Mouse (Mus musculus): Measurements from ENCODE around the gene Ttn. TPM values are rescaled to one million over a fixed set of nuclear protein-coding genes. Genes with fewer than 3 reads are reported as not detected.

The Ttn gene
- polyA plus RNA-seq, 1 experiment from 2014 or later, result 23.1 TPM

DNA sequence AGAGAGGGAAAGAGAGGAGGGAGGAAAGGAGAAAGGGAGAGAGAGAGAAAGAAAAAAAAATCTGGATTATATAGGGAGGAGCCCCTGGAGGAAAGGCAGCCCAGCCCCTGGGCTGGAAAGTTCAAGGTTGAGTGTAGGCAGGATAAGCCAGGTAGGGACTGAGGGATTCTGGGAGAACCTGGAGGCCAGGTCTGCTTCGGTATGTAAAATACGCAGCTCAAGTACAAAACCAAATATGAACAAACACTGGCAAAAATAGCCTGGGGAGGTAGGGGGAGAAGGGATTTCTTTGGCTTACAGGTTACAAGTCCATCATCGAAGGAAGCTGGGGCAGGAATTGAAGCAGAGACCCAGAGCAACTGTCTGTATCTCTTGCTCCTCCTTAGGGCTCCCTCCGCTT, 5.0 kb upstream of the Ttn start:
- ATAC-seq (ENCODE audit: low read depth), result peak; percentile 66
- Histone ChIP-seq H3K4me3 (ENCODE audit: low read length) (no peak overlapping the region), H3K9me3 (ENCODE audit: control insufficient read depth, low read length) (no peaks in the 10 kb centered on the region), H3K27ac (ENCODE audit: low read length) (peak overlapping the region; percentile 31; the same call in 1 of the 2 replicates), H3K36me3 (ENCODE audit: control insufficient read depth, insufficient read depth, low read length) (no peaks in the 10 kb centered on the region), H3K27me3 (ENCODE audit: control insufficient read depth, insufficient read depth, low read depth, low read length) (no peaks in the 10 kb centered on the region), H3K4me2 (ENCODE audit: low read depth, low read length) (no peak overlapping the region), H3K9ac (ENCODE audit: low read length) (no peak overlapping the region), H3K4me1 (replicated peaks; ENCODE audit: control insufficient read depth, insufficient read depth, low read length) (no peaks in the 10 kb centered on the region)
- 73% methylated on average over 4 of the region's 4 CpGs for WGBS

GRCm38 (mm10) chr2:76984384-76984783, 2.0 kb upstream of the Ttn start:
- no peak overlapping the region for H3K4me2 ChIP-seq (ENCODE audit: low read depth, low read length)
- no peaks in the 10 kb centered on the region for H3K36me3 ChIP-seq (ENCODE audit: control insufficient read depth, insufficient read depth, low read length)
- H3K4me1 ChIP-seq (replicated peaks; ENCODE audit: control insufficient read depth, insufficient read depth, low read length), result peaks cover 4% of the 10 kb centered on the region; the same call in 1 of the 2 replicates
- H3K27ac ChIP-seq (ENCODE audit: low read length), result no peak overlapping the region
- H3K4me3 ChIP-seq (ENCODE audit: low read length), result no peak overlapping the region
- H3K9me3 ChIP-seq (ENCODE audit: control insufficient read depth, low read length), result no peaks in the 10 kb centered on the region
- H3K9ac ChIP-seq (ENCODE audit: low read length), result no peak overlapping the region
- no peak for ATAC-seq (ENCODE audit: low read depth)
- H3K27me3 ChIP-seq (ENCODE audit: control insufficient read depth, insufficient read depth, low read depth, low read length), result no peaks in the 10 kb centered on the region
- 64% methylated on average over 5 of the region's 5 CpGs for WGBS

- ATAC-seq (ENCODE audit: low read depth), result no peak
- 25% methylated on average over 5 of the region's 5 CpGs for WGBS
- Histone ChIP-seq H3K27ac (ENCODE audit: low read length) (no peak overlapping the region), H3K4me3 (ENCODE audit: low read length) (no peak overlapping the region), H3K9me3 (ENCODE audit: control insufficient read depth, low read length) (no peaks in the 10 kb centered on the region), H3K27me3 (ENCODE audit: control insufficient read depth, insufficient read depth, low read depth, low read length) (no peaks in the 10 kb centered on the region), H3K9ac (ENCODE audit: low read length) (no peak overlapping the region), H3K4me2 (ENCODE audit: low read depth, low read length) (no peak overlapping the region), H3K4me1 (replicated peaks; ENCODE audit: control insufficient read depth, insufficient read depth, low read length) (peaks cover 4% of the 10 kb centered on the region; the same call in 1 of the 2 replicates), H3K36me3 (ENCODE audit: control insufficient read depth, insufficient read depth, low read length) (no peaks in the 10 kb centered on the region)
Measured at GRCm38 (mm10) chr2:76983601-76984000, 1.3 kb upstream of the Ttn start.

GRCm38 (mm10) chr2:76981717-76982116, 630 bp downstream of the Ttn start:
- Histone ChIP-seq H3K9ac (ENCODE audit: low read length) (no peak overlapping the region), H3K4me2 (ENCODE audit: low read depth, low read length) (no peak overlapping the region), H3K9me3 (ENCODE audit: control insufficient read depth, low read length) (no peaks in the 10 kb centered on the region), H3K36me3 (ENCODE audit: control insufficient read depth, insufficient read depth, low read length) (no peaks in the 10 kb centered on the region), H3K27me3 (ENCODE audit: control insufficient read depth, insufficient read depth, low read depth, low read length) (no peaks in the 10 kb centered on the region), H3K4me3 (ENCODE audit: low read length) (no peak overlapping the region), H3K4me1 (replicated peaks; ENCODE audit: control insufficient read depth, insufficient read depth, low read length) (peaks cover 4% of the 10 kb centered on the region; the same call in 1 of the 2 replicates), H3K27ac (ENCODE audit: low read length) (no peak overlapping the region)
- WGBS, result 58% methylated on average over 5 of the region's 5 CpGs
- ATAC-seq (ENCODE audit: low read depth), result no peak

- Histone ChIP-seq H3K27ac (ENCODE audit: low read length) (no peak overlapping the region), H3K4me3 (ENCODE audit: low read length) (no peak overlapping the region), H3K9me3 (ENCODE audit: control insufficient read depth, low read length) (no peaks in the 10 kb centered on the region), H3K27me3 (ENCODE audit: control insufficient read depth, insufficient read depth, low read depth, low read length) (no peaks in the 10 kb centered on the region), H3K9ac (ENCODE audit: low read length) (no peak overlapping the region), H3K4me1 (replicated peaks; ENCODE audit: control insufficient read depth, insufficient read depth, low read length) (peaks cover 4% of the 10 kb centered on the region; the same call in 1 of the 2 replicates), H3K4me2 (ENCODE audit: low read depth, low read length) (no peak overlapping the region), H3K36me3 (ENCODE audit: control insufficient read depth, insufficient read depth, low read length) (no peaks in the 10 kb centered on the region)
- WGBS, result 52% methylated on average over 9 of the region's 9 CpGs
- no peak for ATAC-seq (ENCODE audit: low read depth)
Measured at GRCm38 (mm10) chr2:76980146-76980545, 2.2 kb downstream of the Ttn start.

- 69% methylated on average over 6 of the region's 6 CpGs for WGBS
- no peak for ATAC-seq (ENCODE audit: low read depth)
- H3K27ac ChIP-seq (ENCODE audit: low read length), result no peak overlapping the region
- H3K36me3 ChIP-seq (ENCODE audit: control insufficient read depth, insufficient read depth, low read length), result no peaks in the 10 kb centered on the region
- H3K4me2 ChIP-seq (ENCODE audit: low read depth, low read length), result no peak overlapping the region
- H3K4me3 ChIP-seq (ENCODE audit: low read length), result no peak overlapping the region
- no peak overlapping the region for H3K9ac ChIP-seq (ENCODE audit: low read length)
- peaks cover 4% of the 10 kb centered on the region; the same call in 1 of the 2 replicates for H3K4me1 ChIP-seq (replicated peaks; ENCODE audit: control insufficient read depth, insufficient read depth, low read length)
- no peaks in the 10 kb centered on the region for H3K9me3 ChIP-seq (ENCODE audit: control insufficient read depth, low read length)
- H3K27me3 ChIP-seq (ENCODE audit: control insufficient read depth, insufficient read depth, low read depth, low read length), result no peaks in the 10 kb centered on the region
Measured at GRCm38 (mm10) chr2:76977650-76978049, 4.7 kb downstream of the Ttn start.

DNA sequence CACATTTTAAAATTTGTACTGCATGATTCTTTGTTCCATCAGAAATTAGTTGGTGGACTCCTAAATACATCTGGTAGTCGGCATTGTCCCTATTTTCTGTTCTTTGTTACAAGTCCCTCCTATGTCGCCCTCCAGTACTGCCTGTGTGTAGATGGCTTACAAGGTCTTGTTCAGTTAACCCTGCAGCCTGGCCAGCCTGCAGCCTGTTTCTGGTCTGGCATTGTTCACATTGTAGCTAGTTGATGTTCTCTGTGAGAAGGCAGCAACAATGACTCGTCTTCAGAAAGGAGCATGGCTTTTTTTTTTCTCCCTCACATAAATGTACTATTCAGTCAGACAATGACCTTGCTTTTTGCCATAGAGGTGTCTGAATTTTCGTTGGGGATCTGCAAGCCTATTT, 10.3 kb downstream of the Ttn start:
- Histone ChIP-seq H3K4me2 (ENCODE audit: low read depth, low read length) (no peak overlapping the region), H3K9me3 (ENCODE audit: control insufficient read depth, low read length) (no peaks in the 10 kb centered on the region), H3K27ac (ENCODE audit: low read length) (no peak overlapping the region), H3K4me3 (ENCODE audit: low read length) (no peak overlapping the region), H3K4me1 (replicated peaks; ENCODE audit: control insufficient read depth, insufficient read depth, low read length) (no peaks in the 10 kb centered on the region), H3K9ac (ENCODE audit: low read length) (no peak overlapping the region), H3K27me3 (ENCODE audit: control insufficient read depth, insufficient read depth, low read depth, low read length) (no peaks in the 10 kb centered on the region), H3K36me3 (ENCODE audit: control insufficient read depth, insufficient read depth, low read length) (no peaks in the 10 kb centered on the region)
- 65% methylated on average over 4 of the region's 4 CpGs for WGBS
- no peak for ATAC-seq (ENCODE audit: low read depth)

DNA sequence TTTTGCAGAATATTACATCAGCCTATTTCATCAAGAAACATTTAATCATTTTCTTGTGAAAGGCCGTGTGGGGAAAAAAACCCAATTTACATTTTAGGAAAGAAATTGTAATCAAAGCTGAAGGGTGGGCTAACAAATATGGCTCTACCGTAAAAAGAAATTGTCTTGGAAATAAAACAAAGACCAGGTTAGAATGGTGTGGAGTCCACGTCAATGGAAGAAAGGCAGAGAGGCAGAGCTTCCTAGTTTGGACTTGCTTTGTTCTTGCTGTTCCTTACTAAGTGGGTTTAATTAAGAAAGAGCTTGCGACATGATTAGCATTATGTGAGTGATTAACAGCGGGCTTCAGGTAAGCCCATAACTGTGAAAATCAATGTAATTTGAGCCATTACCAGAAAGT, 11.3 kb downstream of the Ttn start:
- Histone ChIP-seq H3K27me3 (ENCODE audit: control insufficient read depth, insufficient read depth, low read depth, low read length) (no peaks in the 10 kb centered on the region), H3K27ac (ENCODE audit: low read length) (no peak overlapping the region), H3K36me3 (ENCODE audit: control insufficient read depth, insufficient read depth, low read length) (no peaks in the 10 kb centered on the region), H3K4me2 (ENCODE audit: low read depth, low read length) (no peak overlapping the region), H3K9me3 (ENCODE audit: control insufficient read depth, low read length) (no peaks in the 10 kb centered on the region), H3K4me1 (replicated peaks; ENCODE audit: control insufficient read depth, insufficient read depth, low read length) (no peaks in the 10 kb centered on the region), H3K4me3 (ENCODE audit: low read length) (no peak overlapping the region), H3K9ac (ENCODE audit: low read length) (no peak overlapping the region)
- no peak for ATAC-seq (ENCODE audit: low read depth)
- 58% methylated on average over 5 of the region's 5 CpGs for WGBS

DNA sequence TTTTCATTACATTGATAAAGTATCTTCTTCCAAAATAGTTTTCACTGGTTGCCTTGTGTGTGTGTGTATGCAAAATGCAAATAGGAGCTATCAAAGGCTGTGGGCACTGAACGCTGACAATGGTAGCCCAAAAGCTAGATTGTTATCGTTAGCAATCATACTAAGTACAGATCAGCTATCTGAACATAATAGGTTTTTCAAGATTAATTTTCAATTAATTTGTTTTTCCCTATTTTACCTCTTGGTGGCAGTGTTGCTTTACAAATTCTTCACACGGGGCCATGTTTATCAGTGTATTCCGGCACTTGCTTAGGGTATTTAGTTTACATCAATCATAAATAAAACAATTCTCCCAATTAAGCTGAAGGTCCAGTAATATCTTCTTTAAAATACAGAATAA, 11.7 kb downstream of the Ttn start:
- Histone ChIP-seq H3K4me3 (ENCODE audit: low read length) (no peak overlapping the region), H3K4me1 (replicated peaks; ENCODE audit: control insufficient read depth, insufficient read depth, low read length) (no peaks in the 10 kb centered on the region), H3K9ac (ENCODE audit: low read length) (no peak overlapping the region), H3K4me2 (ENCODE audit: low read depth, low read length) (no peak overlapping the region), H3K9me3 (ENCODE audit: control insufficient read depth, low read length) (no peaks in the 10 kb centered on the region), H3K27me3 (ENCODE audit: control insufficient read depth, insufficient read depth, low read depth, low read length) (no peaks in the 10 kb centered on the region), H3K27ac (ENCODE audit: low read length) (no peak overlapping the region), H3K36me3 (ENCODE audit: control insufficient read depth, insufficient read depth, low read length) (no peaks in the 10 kb centered on the region)
- ATAC-seq (ENCODE audit: low read depth), result no peak
- WGBS, result 12% methylated on average over 4 of the region's 4 CpGs

- 46% methylated on average over 6 of the region's 6 CpGs for WGBS
- Histone ChIP-seq H3K9me3 (ENCODE audit: control insufficient read depth, low read length) (no peaks in the 10 kb centered on the region), H3K27me3 (ENCODE audit: control insufficient read depth, insufficient read depth, low read depth, low read length) (no peaks in the 10 kb centered on the region), H3K4me3 (ENCODE audit: low read length) (no peak overlapping the region), H3K9ac (ENCODE audit: low read length) (no peak overlapping the region), H3K4me1 (replicated peaks; ENCODE audit: control insufficient read depth, insufficient read depth, low read length) (no peaks in the 10 kb centered on the region), H3K27ac (ENCODE audit: low read length) (no peak overlapping the region), H3K4me2 (ENCODE audit: low read depth, low read length) (no peak overlapping the region), H3K36me3 (ENCODE audit: control insufficient read depth, insufficient read depth, low read length) (no peaks in the 10 kb centered on the region)
- no peak for ATAC-seq (ENCODE audit: low read depth)
Measured at GRCm38 (mm10) chr2:76970204-76970603, 12.1 kb downstream of the Ttn start.

Data from lung, embryonic 16.5 days (tissue).